Mouse (Mus musculus): ENCODE measurements around the gene Sppl2b. TPM values are rescaled to one million over a fixed set of nuclear protein-coding genes. Genes with fewer than 3 reads are reported as not detected.
"Not testable (repeated sequence)": the region's sequence is repeated elsewhere in the genome, so short reads cannot be mapped to it uniquely, and the experiment has no call there.

Sppl2b gene
- polyA plus RNA-seq, 1 experiment from 2014 or later, result 23.7 TPM

GRCm38 (mm10) chr10:80824827-80825226 is 30.2 kb upstream of the Sppl2b start:
- Histone ChIP-seq H3K36me3 (ENCODE audit: control insufficient read depth, insufficient read depth, low read length) (peaks cover 20% of the 10 kb centered on the region), H3K9me3 (ENCODE audit: control insufficient read depth, low read length) (no peaks in the 10 kb centered on the region), H3K4me1 (ENCODE audit: control insufficient read depth in 2 of 2, insufficient read depth in 2 of 2, low read length in 2 of 2) (peaks cover 2 to 17% of the 10 kb centered on the region in 2 experiments; a peak in 3 of 4 replicates), H3K9ac (ENCODE audit: low read length) (no peak overlapping the region), H3K4me2 (ENCODE audit: low read length) (no peak overlapping the region), H3K27me3 (ENCODE audit: control insufficient read depth, insufficient read depth, low read length) (no peaks in the 10 kb centered on the region), H3K27ac (replicated peaks in 1 of 2; ENCODE audit: control insufficient read depth in 1 of 2, insufficient read depth in 1 of 2, low read depth in 2 of 2, low read length in 2 of 2) (no peak overlapping the region; a peak in 1 of 4 replicates), H3K4me3 (ENCODE audit: control insufficient read depth in 1 of 2, insufficient read depth in 1 of 2, low read depth in 1 of 2, low read length in 2 of 2) (no peak overlapping the region)
- WGBS, result 72% methylated on average over 2 of the region's 2 CpGs
- no peak for ATAC-seq (ENCODE audit: insufficient number of reproducible peaks, insufficient read depth, low FRiP score, low read depth)

GRCm38 (mm10) chr10:80826151-80827062 is 28.7 kb upstream of the Sppl2b start, which contains the start of gene Oaz1:
Gene Oaz1, plus strand, starts transcription at chr10:80826656.
- Histone ChIP-seq H3K36me3 (ENCODE audit: control insufficient read depth, insufficient read depth, low read length) (peaks cover 30% of the 10 kb centered on the region), H3K9me3 (ENCODE audit: control insufficient read depth, low read length) (no peaks in the 10 kb centered on the region), H3K27ac (replicated peaks in 1 of 2; ENCODE audit: control insufficient read depth in 1 of 2, insufficient read depth in 1 of 2, low read depth in 2 of 2, low read length in 2 of 2) (peak within 1 kb of the TSS; percentile 89 to 94), H3K27me3 (ENCODE audit: control insufficient read depth, insufficient read depth, low read length) (no peaks in the 10 kb centered on the region), H3K4me1 (ENCODE audit: control insufficient read depth in 2 of 2, insufficient read depth in 2 of 2, low read length in 2 of 2) (peaks cover 4 to 26% of the 10 kb centered on the region in 2 experiments; a peak in 3 of 4 replicates), H3K4me3 (ENCODE audit: control insufficient read depth in 1 of 2, insufficient read depth in 1 of 2, low read depth in 1 of 2, low read length in 2 of 2) (peak within 1 kb of the TSS; percentile 65 to 92), H3K9ac (ENCODE audit: low read length) (peak within 1 kb of the TSS; percentile 89), H3K4me2 (ENCODE audit: low read length) (peak within 1 kb of the TSS; percentile 99)
- ATAC-seq (ENCODE audit: insufficient number of reproducible peaks, insufficient read depth, low FRiP score, low read depth), result peak; percentile 97
- WGBS, result under 1% methylated on average over 77 of the region's 82 CpGs

GRCm38 (mm10) chr10:80827063-80827869 is 27.8 kb upstream of the Sppl2b start:
- Histone ChIP-seq H3K27ac (replicated peaks in 1 of 2; ENCODE audit: control insufficient read depth in 1 of 2, insufficient read depth in 1 of 2, low read depth in 2 of 2, low read length in 2 of 2) (peak overlapping the region; percentile 24 to 89; a peak in 2 of 4 replicates), H3K9me3 (ENCODE audit: control insufficient read depth, low read length) (no peaks in the 10 kb centered on the region)
- 6% methylated on average over 29 of the region's 29 CpGs for WGBS

GRCm38 (mm10) chr10:80827870-80828420 is 27.1 kb upstream of the Sppl2b start:
- WGBS, result 70% methylated on average over 10 of the region's 10 CpGs

More at GRCm38 (mm10) chr10:80827063-80827869, 27.8 kb upstream of the Sppl2b start:
- no peak for ATAC-seq (ENCODE audit: insufficient number of reproducible peaks, insufficient read depth, low FRiP score, low read depth)
- Histone ChIP-seq H3K4me3 (ENCODE audit: control insufficient read depth in 1 of 2, insufficient read depth in 1 of 2, low read depth in 1 of 2, low read length in 2 of 2) (peak overlapping the region; percentile 65 to 92), H3K4me1 (ENCODE audit: control insufficient read depth in 2 of 2, insufficient read depth in 2 of 2, low read length in 2 of 2) (peaks cover 4 to 26% of the 10 kb centered on the region in 2 experiments; a peak in 3 of 4 replicates), H3K9ac (ENCODE audit: low read length) (peak overlapping the region; percentile 89), H3K27me3 (ENCODE audit: control insufficient read depth, insufficient read depth, low read length) (no peaks in the 10 kb centered on the region), H3K4me2 (ENCODE audit: low read length) (peak overlapping the region; percentile 99), H3K36me3 (ENCODE audit: control insufficient read depth, insufficient read depth, low read length) (peaks cover 30% of the 10 kb centered on the region)

GRCm38 (mm10) chr10:80828587-80828986 is 26.5 kb upstream of the Sppl2b start:
- Histone ChIP-seq H3K36me3 (ENCODE audit: control insufficient read depth, insufficient read depth, low read length) (peaks cover 30% of the 10 kb centered on the region), H3K4me2 (ENCODE audit: low read length) (peak overlapping the region; percentile 99), H3K4me1 (ENCODE audit: control insufficient read depth in 2 of 2, insufficient read depth in 2 of 2, low read length in 2 of 2) (peaks cover 4 to 26% of the 10 kb centered on the region in 2 experiments; a peak in 3 of 4 replicates)
- not testable (repeated sequence) for H3K4me3 ChIP-seq (ENCODE audit: control insufficient read depth in 1 of 2, insufficient read depth in 1 of 2, low read depth in 1 of 2, low read length in 2 of 2); H3K9ac ChIP-seq (ENCODE audit: low read length); ATAC-seq (ENCODE audit: insufficient number of reproducible peaks, insufficient read depth, low FRiP score, low read depth); H3K27ac ChIP-seq (replicated peaks in 1 of 2; ENCODE audit: control insufficient read depth in 1 of 2, insufficient read depth in 1 of 2, low read depth in 2 of 2, low read length in 2 of 2); H3K27me3 ChIP-seq (ENCODE audit: control insufficient read depth, insufficient read depth, low read length); H3K9me3 ChIP-seq (ENCODE audit: control insufficient read depth, low read length)
- WGBS, result 83% methylated on average over 7 of the region's 9 CpGs

More at GRCm38 (mm10) chr10:80827870-80828420, 27.1 kb upstream of the Sppl2b start:
- Histone ChIP-seq H3K4me1 (ENCODE audit: control insufficient read depth in 2 of 2, insufficient read depth in 2 of 2, low read length in 2 of 2) (peaks cover 4 to 26% of the 10 kb centered on the region in 2 experiments; a peak in 3 of 4 replicates), H3K4me3 (ENCODE audit: control insufficient read depth in 1 of 2, insufficient read depth in 1 of 2, low read depth in 1 of 2, low read length in 2 of 2) (peak overlapping the region; percentile 65 to 92), H3K27ac (replicated peaks in 1 of 2; ENCODE audit: control insufficient read depth in 1 of 2, insufficient read depth in 1 of 2, low read depth in 2 of 2, low read length in 2 of 2) (no peak overlapping the region), H3K36me3 (ENCODE audit: control insufficient read depth, insufficient read depth, low read length) (peaks cover 30% of the 10 kb centered on the region), H3K4me2 (ENCODE audit: low read length) (peak overlapping the region; percentile 99), H3K27me3 (ENCODE audit: control insufficient read depth, insufficient read depth, low read length) (no peaks in the 10 kb centered on the region), H3K9me3 (ENCODE audit: control insufficient read depth, low read length) (no peaks in the 10 kb centered on the region), H3K9ac (ENCODE audit: low read length) (peak overlapping the region; percentile 89)
- no peak for ATAC-seq (ENCODE audit: insufficient number of reproducible peaks, insufficient read depth, low FRiP score, low read depth)

- Histone ChIP-seq H3K27ac (replicated peaks in 1 of 2; ENCODE audit: control insufficient read depth in 1 of 2, insufficient read depth in 1 of 2, low read depth in 2 of 2, low read length in 2 of 2) (no peak overlapping the region), H3K36me3 (ENCODE audit: control insufficient read depth, insufficient read depth, low read length) (peaks cover 30% of the 10 kb centered on the region), H3K4me1 (ENCODE audit: control insufficient read depth in 2 of 2, insufficient read depth in 2 of 2, low read length in 2 of 2) (peaks cover 4 to 26% of the 10 kb centered on the region in 2 experiments; a peak in 3 of 4 replicates), H3K4me2 (ENCODE audit: low read length) (no peak overlapping the region), H3K4me3 (ENCODE audit: control insufficient read depth in 1 of 2, insufficient read depth in 1 of 2, low read depth in 1 of 2, low read length in 2 of 2) (no peak overlapping the region), H3K9ac (ENCODE audit: low read length) (no peak overlapping the region), H3K9me3 (ENCODE audit: control insufficient read depth, low read length) (0 out of 2 replicates have a peak, but pooled peaks cover 3% of the 10 kb centered on the region), H3K27me3 (ENCODE audit: control insufficient read depth, insufficient read depth, low read length) (peaks cover 15% of the 10 kb centered on the region)
- no peak for ATAC-seq (ENCODE audit: insufficient number of reproducible peaks, insufficient read depth, low FRiP score, low read depth)
- WGBS, result 35% methylated on average over 1 of the region's 1 CpGs
These were observed 25.5 kb upstream of the Sppl2b start for GRCm38 (mm10) chr10:80829359-80830278.
